Mouse (Mus musculus): ENCODE measurements at regions not wholly inside any gene's neighbourhood (a gene's known extent, or its start where the extent isn't known, plus 50 kb on each side); places are given as distances from the start of the nearest gene placed in this dataset.

DNA sequence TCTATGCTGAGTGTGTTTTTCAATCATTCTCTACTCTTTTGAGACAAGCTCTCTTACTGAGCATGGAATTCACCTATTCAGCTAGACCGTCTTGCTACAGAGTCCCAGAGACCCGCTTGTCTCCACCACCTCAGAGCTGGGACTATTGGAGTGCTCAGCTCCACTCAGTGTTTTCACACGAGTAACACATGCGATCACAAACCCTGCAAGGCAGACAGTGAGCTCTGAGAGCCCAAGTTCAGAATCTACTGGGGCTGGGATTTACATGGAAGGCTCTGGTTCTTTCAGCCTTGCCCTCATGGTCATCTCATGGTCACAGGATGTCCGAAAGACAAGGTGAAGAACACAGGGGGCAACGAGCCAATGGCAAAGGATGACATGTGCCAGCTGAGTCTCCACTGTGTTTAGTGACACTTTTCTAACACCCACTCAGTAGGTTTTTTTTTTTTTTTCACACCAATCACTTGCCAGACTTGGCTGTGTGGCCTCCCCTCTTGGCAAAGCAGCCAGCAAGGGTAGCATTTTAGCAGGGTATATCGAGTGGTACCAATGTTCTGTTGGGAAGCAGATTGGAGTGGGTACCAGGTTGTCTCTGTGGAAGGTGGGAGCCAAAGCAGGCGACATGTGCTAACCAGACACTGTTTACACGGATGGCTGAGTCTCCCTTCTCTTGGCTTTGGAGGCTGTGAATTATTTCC is 51.2 kb upstream of the Gtsf1l start:
- DNase-seq (ENCODE audit: low spot score): no peak

DNA sequence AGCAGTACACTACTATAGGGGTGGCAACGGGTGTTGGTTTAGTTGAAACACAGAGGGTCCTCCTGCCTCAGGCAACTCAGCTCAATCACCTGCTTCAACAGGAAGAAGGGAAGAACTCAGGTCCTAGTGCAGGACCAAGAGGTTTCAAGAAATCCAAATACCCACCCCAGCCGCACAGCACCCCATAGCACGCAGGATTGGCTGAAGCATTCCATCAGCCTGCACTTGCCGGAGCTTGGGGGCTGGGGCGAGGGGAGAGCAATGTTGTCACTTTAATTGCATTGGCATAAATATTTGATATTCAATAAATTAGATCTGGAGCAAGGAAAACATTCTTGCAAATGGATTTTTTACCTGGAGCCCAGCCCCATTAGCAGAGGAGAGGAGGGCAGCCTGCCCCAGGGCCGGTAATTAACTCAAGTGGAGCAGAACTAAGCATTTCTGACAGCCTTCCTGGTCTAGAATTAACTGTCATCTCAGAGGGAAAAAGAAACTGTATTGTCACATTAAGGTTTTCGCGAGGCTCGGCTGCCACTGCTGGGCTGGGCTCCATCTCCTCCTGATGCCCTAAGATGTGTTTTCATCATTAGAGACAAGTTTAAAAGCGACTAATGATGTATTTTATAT is 55.2 kb upstream of the Gtsf1l start:
- peak; percentile 97 for DNase-seq (ENCODE audit: low spot score)

DNA sequence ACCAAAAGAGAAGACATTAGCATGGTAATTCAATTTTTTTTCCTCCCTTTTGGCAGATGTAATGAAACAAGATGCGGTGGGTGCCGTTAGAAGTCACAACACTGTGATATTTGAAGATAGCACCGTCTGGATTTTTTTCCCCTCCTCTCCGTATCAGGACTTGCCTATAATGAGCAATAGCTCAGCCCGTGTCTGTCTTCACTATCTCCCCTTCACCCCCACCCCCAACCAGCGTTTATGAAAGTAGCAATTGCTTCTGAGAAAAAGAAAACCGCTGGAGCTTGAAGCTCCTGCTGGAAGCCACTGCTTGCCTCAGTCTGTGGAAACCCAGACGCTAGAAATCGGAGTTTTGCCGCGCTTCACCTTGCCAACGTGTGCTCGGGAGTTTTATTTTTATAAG is 55.8 kb upstream of the Gtsf1l start:
- DNase-seq (ENCODE audit: low spot score): no peak

DNA sequence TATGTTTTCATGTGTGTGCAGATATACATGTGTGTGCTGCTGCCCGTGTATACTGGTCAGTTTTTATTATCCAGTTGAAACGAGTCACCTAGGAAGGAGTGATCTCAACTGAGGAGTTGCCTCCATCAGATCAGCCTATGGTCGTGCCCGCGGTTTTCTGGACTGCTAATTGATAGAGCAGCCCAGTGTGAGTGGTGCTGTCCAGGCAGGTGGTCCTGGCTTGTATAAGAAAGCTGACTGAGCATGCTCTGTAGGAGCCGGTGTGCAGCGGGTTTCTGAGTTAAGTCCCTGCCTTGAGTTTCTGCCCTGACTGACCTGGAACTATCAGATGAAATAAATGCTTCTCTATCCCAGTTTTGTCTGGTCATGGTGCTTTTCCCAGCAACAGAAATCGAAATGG is 56.9 kb upstream of the Tox2 start:
- DNase-seq (ENCODE audit: low spot score): peak; percentile 41

DNA sequence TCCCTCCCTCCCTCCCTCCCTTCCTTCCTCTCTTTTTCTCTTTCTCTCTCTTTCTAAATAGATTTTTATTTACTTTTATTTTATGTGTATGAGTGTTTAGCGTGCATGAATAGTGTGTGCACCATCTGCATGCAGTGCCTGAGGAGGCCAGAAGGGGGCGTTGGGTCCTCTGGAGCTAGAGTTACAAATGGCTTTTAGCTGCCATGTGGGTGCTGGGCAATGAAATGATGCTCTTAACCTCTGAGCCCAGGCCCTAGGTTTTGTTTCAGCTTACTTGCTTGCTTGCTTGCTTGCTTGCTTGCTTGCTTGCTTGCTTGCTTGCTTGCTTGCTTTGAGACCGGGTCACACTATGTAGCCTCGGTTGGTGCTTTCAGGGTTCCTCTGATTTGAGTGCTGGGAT is 56.4 kb upstream of the Tox2 start:
- no peak for DNase-seq (ENCODE audit: low spot score)

DNA sequence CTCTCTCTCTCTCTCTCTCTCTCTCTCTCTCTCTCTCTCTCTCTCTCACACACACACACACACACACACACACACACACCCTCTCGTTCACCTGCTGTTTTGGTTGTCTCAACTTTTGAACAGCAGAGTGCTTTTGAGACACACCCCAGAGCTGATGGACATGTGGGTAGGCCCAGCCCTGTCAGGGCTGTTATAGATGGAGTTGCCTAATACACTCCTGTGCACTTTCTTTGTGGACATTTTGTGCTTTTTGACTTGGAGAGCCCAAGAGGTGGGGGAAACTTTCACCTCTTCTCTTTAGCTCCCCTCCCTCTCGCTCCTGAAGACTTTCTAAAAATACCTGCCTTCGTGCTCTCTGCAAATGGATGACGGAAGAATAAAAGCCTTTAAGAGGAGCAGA is 55.5 kb upstream of the Tox2 start:
- DNase-seq (ENCODE audit: low spot score): no peak

DNA sequence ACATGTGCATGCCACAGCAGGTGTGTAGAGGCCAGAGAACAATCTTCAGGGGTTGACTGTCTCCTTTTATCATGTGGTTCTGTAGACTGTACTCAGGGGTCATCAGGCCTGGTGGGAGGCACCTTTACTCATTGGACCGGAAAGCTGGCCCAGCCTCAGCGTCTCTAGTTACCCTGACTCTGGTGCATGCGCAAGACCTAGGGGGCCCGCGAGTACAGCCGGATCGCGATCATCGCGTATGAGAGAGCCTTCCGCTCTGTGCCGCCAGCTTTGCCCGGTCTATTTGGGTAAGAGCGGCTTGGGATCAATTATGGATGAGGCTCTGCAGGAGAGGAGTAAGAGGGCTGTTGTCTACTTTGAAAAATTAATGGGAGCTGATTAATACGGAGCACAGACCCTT is 51.9 kb upstream of the Tox2 start:
- DNase-seq (ENCODE audit: low spot score): peak; percentile 69

DNA sequence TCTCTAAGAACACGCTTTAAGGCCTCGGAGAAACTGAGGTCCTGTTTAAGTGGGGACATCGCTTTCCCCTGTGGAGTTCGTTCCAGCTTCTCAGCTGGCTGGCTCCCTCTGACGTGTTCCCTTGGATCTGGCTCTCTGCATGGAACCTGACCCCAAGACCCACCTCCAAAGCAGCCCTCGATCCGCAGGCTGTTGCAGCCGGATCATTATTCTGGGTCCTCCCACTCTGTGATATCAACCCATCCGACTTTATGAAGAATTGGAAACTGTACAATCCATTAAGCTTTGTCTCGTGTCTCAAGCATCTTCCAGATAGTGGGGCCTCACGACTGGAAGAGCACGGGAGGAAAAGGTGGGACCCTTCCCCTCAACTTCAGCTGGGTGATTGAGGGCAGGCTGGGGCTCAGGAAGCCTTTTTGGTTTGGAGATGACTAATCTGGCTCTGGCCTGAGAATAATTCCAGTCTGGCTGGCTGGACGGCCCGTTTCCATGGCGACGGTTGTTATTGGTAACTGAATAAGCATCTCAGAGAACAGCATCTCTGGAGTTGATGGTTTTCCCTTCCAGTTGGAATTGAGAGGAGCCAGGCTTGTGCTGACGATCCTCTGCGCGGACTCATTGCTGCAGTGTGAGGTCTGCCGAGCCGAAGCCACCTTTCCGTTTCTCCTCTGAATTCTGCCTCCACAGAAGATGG is 50.4 kb upstream of the Tox2 start:
- DNase-seq (ENCODE audit: low spot score): peak; percentile 85
